Mouse (Mus musculus) neural tube, embryonic 12.5 days (tissue): Measurements from ENCODE around the gene Armh2. TPM values are rescaled to one million over a fixed set of nuclear protein-coding genes. Genes with fewer than 3 reads are reported as not detected.

Experiments used
- ATAC-seq: fragments of 200-750 bp; cut with Nextera tagmentation; 2 replicates; pipeline ENCODE4 v1.8.0; 2017; ENCODE audit warnings: low read depth, mild to moderate bottlenecking, moderate TSS enrichment, moderate library complexity; ENCODE audit not compliant: low FRiP score
- H3K27ac ChIP-seq: fragments of 300-500 bp; sonication (generic); 2 replicates; pipeline ENCODE4 v1.5.1; 2016
- H3K27me3 ChIP-seq: fragments of 300-500 bp; sonication (generic); replicated peaks from 2 replicates; pipeline ENCODE4 v1.6.1; 2016; ENCODE audit warnings: mild to moderate bottlenecking
- H3K36me3 ChIP-seq: fragments of 300-500 bp; sonication (generic); 2 replicates; pipeline ENCODE4 v1.6.1; 2016; ENCODE audit warnings: mild to moderate bottlenecking
- H3K4me1 ChIP-seq: fragments of 300-500 bp; sonication (generic); 2 replicates; pipeline ENCODE4 v1.6.1; 2016
- H3K4me2 ChIP-seq: fragments of 300-500 bp; sonication (generic); replicated peaks from 2 replicates; pipeline ENCODE4 v1.6.1; 2016; ENCODE audit warnings: mild to moderate bottlenecking
- H3K4me3 ChIP-seq: fragments of 300-500 bp; sonication (generic); 2 replicates; pipeline ENCODE4 v1.5.1; 2016
- H3K9ac ChIP-seq: fragments of 300-500 bp; sonication (generic); 2 replicates; pipeline ENCODE4 v1.6.1; 2016; ENCODE audit warnings: mild to moderate bottlenecking
- H3K9me3 ChIP-seq: fragments of 300-500 bp; sonication (generic); 2 replicates; pipeline ENCODE4 v1.6.1; 2016; ENCODE audit warnings: mild to moderate bottlenecking
- WGBS: fragments of 180-500 bp; shearing (Covaris S2); methylation state at CpG from one replicate; pipeline ENCODE4 v1.1.7; 2016; 5-methylcytosine and 5-hydroxymethylcytosine counted together
- polyA plus RNA-seq: library from polyadenylated mRNA; unstranded; fragments of >200 nt; fragmentation: Nextera tagmentation; extraction: Ambion mirVana; gene quantifications from 2 replicates; pipeline ENCODE4 v1.2.1, GENCODE M21; 2016

Gene Armh2
- polyA plus RNA-seq, 1 experiment from 2014 or later: not detected

DNA sequence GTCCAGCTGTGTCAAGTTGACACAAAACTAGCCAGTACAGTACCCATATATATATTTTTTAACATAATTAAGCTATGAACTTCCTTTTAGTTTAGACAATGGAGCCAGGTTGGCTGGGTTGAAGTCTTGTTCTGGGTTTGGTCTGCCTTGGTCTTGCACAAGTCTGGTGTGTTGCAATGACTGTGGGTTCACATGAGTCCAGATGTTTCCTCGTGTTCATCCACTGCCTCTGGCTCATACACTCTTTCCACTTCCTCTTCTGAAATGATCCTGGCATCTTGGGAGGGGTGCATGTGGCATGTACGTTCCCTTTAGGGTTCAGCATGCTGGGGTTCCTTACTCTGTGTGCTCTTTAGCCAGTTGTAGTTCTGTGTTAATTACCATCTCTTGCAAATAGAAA is 50.3 kb downstream of the Armh2 start:
- no peaks in the 10 kb centered on the region for H3K36me3 ChIP-seq
- no peaks in the 10 kb centered on the region for H3K9me3 ChIP-seq
- H3K4me1 ChIP-seq: no peaks in the 10 kb centered on the region
- H3K4me2 ChIP-seq: no peak overlapping the region
- no peaks in the 10 kb centered on the region for H3K27me3 ChIP-seq
- H3K27ac ChIP-seq: no peak overlapping the region
- H3K9ac ChIP-seq: no peak overlapping the region
- ATAC-seq: no peak
- 86% methylated on average over 2 of the region's 2 CpGs for WGBS
- H3K4me3 ChIP-seq: no peak overlapping the region

DNA sequence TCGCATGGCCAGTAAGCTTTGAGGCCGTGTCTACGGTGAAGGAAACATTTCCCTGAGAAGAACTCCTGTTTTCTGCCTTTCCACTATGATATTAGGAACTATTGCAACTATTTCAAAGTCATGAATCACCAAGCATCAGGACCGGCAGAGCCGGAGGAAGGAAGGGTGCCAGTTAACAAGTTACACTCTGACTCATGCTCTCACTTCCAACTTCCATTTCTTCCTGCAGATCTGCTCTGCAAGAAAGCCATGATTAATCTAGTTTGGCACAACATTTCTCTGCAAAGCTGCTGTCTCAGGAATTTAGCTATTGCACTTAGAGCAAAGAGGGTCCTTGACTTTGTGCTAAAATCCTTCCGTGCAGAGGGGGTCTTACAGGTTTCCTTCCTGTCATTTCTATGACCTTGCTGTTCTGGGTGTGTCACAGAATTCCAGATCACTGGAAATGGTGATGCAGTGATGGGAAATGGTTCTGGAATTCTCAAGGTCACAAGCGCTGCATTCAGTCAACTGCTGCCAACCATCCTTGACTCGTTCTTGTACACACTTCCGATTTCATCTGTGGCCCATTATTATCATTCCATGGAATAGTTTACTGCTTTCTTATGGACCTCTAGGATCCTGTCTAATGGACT is 51.5 kb downstream of the Armh2 start:
- Histone ChIP-seq H3K27me3 (no peaks in the 10 kb centered on the region), H3K9ac (no peak overlapping the region), H3K9me3 (no peaks in the 10 kb centered on the region), H3K4me1 (no peaks in the 10 kb centered on the region), H3K27ac (no peak overlapping the region), H3K36me3 (no peaks in the 10 kb centered on the region), H3K4me2 (no peak overlapping the region), H3K4me3 (no peak overlapping the region)
- ATAC-seq: no peak
- WGBS: 92% methylated on average over 9 of the region's 9 CpGs

Other genes with a start within 250 kb of the Armh2 start
- gene Ripor2, start 159.0 kb upstream of the Armh2 start, polyA plus RNA-seq: 14.8 and 16.5 TPM in 2 replicates
- 66.3 and 69.1 TPM in 2 replicates for gene Gmnn, start 20.7 kb downstream of the Armh2 start, polyA plus RNA-seq
- 21.4 and 24.1 TPM in 2 replicates for gene BC005537, start 60.4 kb downstream of the Armh2 start, polyA plus RNA-seq
- gene Acot13, start 90.3 kb downstream of the Armh2 start, polyA plus RNA-seq: 43.4 and 44.3 TPM in 2 replicates
- gene Tdp2, start 90.4 kb downstream of the Armh2 start, polyA plus RNA-seq: 60.9 and 61.5 TPM in 2 replicates
- 1.9 and 2.4 TPM in 2 replicates for gene D130043K22Rik, start 103.9 kb downstream of the Armh2 start, polyA plus RNA-seq
- gene Aldh5a1, start 196.4 kb downstream of the Armh2 start, polyA plus RNA-seq: 8.0 and 9.1 TPM in 2 replicates
- 0.76 and 0.87 TPM in 2 replicates for gene Gpld1, start 201.9 kb downstream of the Armh2 start, polyA plus RNA-seq